Mouse (Mus musculus): ENCODE results near the gene Zfp82. TPM values are rescaled to one million over a fixed set of nuclear protein-coding genes. Genes with fewer than 3 reads are reported as not detected.

Gene Zfp82
- polyA plus RNA-seq, 1 experiment from 2014 or later = 10.1 TPM

- Histone ChIP-seq H3K27ac (no peak overlapping the region), H3K36me3 (peaks cover 9% of the 10 kb centered on the region; the same call in 1 of the 2 replicates)
- 85% methylated on average over 6 of the region's 6 CpGs for WGBS
Measured at GRCm38 (mm10) chr7:30008020-30008690, 64.5 kb downstream of the Zfp82 start.

GRCm38 (mm10) chr7:30007601-30008000, 65.1 kb downstream of the Zfp82 start:
- H3K36me3 ChIP-seq = peaks cover 12% of the 10 kb centered on the region
- H3K4me3 ChIP-seq = no peak overlapping the region
- H3K9me3 ChIP-seq (replicated peaks) = no peaks in the 10 kb centered on the region
- no peak for ATAC-seq (ENCODE audit: low FRiP score)
- H3K4me1 ChIP-seq = peaks cover 29% of the 10 kb centered on the region
- no peak overlapping the region for H3K27ac ChIP-seq
- WGBS = 86% methylated on average over 1 of the region's 1 CpGs
- H3K4me2 ChIP-seq (replicated peaks) = no peak overlapping the region
- H3K27me3 ChIP-seq = no peaks in the 10 kb centered on the region
- H3K9ac ChIP-seq = no peak overlapping the region

More at GRCm38 (mm10) chr7:30008020-30008690, 64.5 kb downstream of the Zfp82 start:
- Histone ChIP-seq H3K4me1 (peaks cover 31% of the 10 kb centered on the region), H3K4me3 (no peak overlapping the region), H3K27me3 (no peaks in the 10 kb centered on the region), H3K4me2 (replicated peaks) (no peak overlapping the region), H3K9me3 (replicated peaks) (no peaks in the 10 kb centered on the region), H3K9ac (no peak overlapping the region)
- no peak for ATAC-seq (ENCODE audit: low FRiP score)

Small RNAs within 50 kb of the gene (microRNA-seq; reads per million reads assigned to microRNA genes)
- not detected for gene Gm23368

Other genes with a start within 250 kb of the Zfp82 start
- 11.4 and 11.8 TPM in 2 replicates for gene Zfp940, start 219.2 kb downstream of the Zfp82 start, polyA plus RNA-seq (2016; fragmentation: Nextera tagmentation; extraction: Ambion mirVana)
- gene Zfp420, start 212.9 kb downstream of the Zfp82 start, polyA plus RNA-seq (2016; fragmentation: Nextera tagmentation; extraction: Ambion mirVana) = 12.7 and 14.6 TPM in 2 replicates
- gene Zfp27, start 166.3 kb downstream of the Zfp82 start, polyA plus RNA-seq (2016; fragmentation: Nextera tagmentation; extraction: Ambion mirVana) = 14.9 and 15.3 TPM in 2 replicates
- 7.0 and 8.5 TPM in 2 replicates for gene Zfp383, start 164.7 kb downstream of the Zfp82 start, polyA plus RNA-seq (2016; fragmentation: Nextera tagmentation; extraction: Ambion mirVana)
- 16.4 and 17.2 TPM in 2 replicates for gene Zfp74, start 118.8 kb downstream of the Zfp82 start, polyA plus RNA-seq (2016; fragmentation: Nextera tagmentation; extraction: Ambion mirVana)
- gene Zfp568, start 88.9 kb downstream of the Zfp82 start, polyA plus RNA-seq (2016; fragmentation: Nextera tagmentation; extraction: Ambion mirVana) = 13.2 and 14.9 TPM in 2 replicates
- 7.1 and 7.2 TPM in 2 replicates for gene Zfp14, start 21.5 kb downstream of the Zfp82 start, polyA plus RNA-seq (2016; fragmentation: Nextera tagmentation; extraction: Ambion mirVana)
- 0.80 and 0.82 TPM in 2 replicates for gene Gm26920, start 17.5 kb upstream of the Zfp82 start, polyA plus RNA-seq (2016; fragmentation: Nextera tagmentation; extraction: Ambion mirVana)
- 13.7 and 16.2 TPM in 2 replicates for gene Zfp566, start 17.6 kb upstream of the Zfp82 start, polyA plus RNA-seq (2016; fragmentation: Nextera tagmentation; extraction: Ambion mirVana)
- gene Zfp260, start 21.9 kb upstream of the Zfp82 start, polyA plus RNA-seq (2016; fragmentation: Nextera tagmentation; extraction: Ambion mirVana) = 121 and 126 TPM in 2 replicates
- gene Zfp382, start 49.0 kb upstream of the Zfp82 start, polyA plus RNA-seq (2016; fragmentation: Nextera tagmentation; extraction: Ambion mirVana) = 14.0 and 14.6 TPM in 2 replicates
- gene Zfp146, start 96.8 kb upstream of the Zfp82 start, polyA plus RNA-seq (2016; fragmentation: Nextera tagmentation; extraction: Ambion mirVana) = 17.6 and 20.2 TPM in 2 replicates
- gene Cox7a1, start 111.2 kb upstream of the Zfp82 start, polyA plus RNA-seq (2016; fragmentation: Nextera tagmentation; extraction: Ambion mirVana) = 3.5 and 3.6 TPM in 2 replicates
- 78.0 and 80.0 TPM in 2 replicates for gene Capns1, start 125.9 kb upstream of the Zfp82 start, polyA plus RNA-seq (2016; fragmentation: Nextera tagmentation; extraction: Ambion mirVana)
- 135 and 149 TPM in 2 replicates for gene Polr2i, start 159.0 kb upstream of the Zfp82 start, polyA plus RNA-seq (2016; fragmentation: Nextera tagmentation; extraction: Ambion mirVana)
- 272 and 275 TPM in 2 replicates for gene Tbcb, start 159.4 kb upstream of the Zfp82 start, polyA plus RNA-seq (2016; fragmentation: Nextera tagmentation; extraction: Ambion mirVana)
- not detected in 2 replicates for gene Ovol3, start 162.8 kb upstream of the Zfp82 start, polyA plus RNA-seq (2016; fragmentation: Nextera tagmentation; extraction: Ambion mirVana)
- 0.48 and 0.77 TPM in 2 replicates for gene Thap8, start 207.2 kb upstream of the Zfp82 start, polyA plus RNA-seq (2016; fragmentation: Nextera tagmentation; extraction: Ambion mirVana)
- 7.2 and 7.4 TPM in 2 replicates for gene Wdr62, start 207.5 kb upstream of the Zfp82 start, polyA plus RNA-seq (2016; fragmentation: Nextera tagmentation; extraction: Ambion mirVana)
- 74.8 and 88.1 TPM in 2 replicates for gene Clip3, start 218.8 kb upstream of the Zfp82 start, polyA plus RNA-seq (2016; fragmentation: Nextera tagmentation; extraction: Ambion mirVana)
- 87.1 and 93.5 TPM in 2 replicates for gene Alkbh6, start 235.8 kb upstream of the Zfp82 start, polyA plus RNA-seq (2016; fragmentation: Nextera tagmentation; extraction: Ambion mirVana)
- 36.9 and 39.2 TPM in 2 replicates for gene Syne4, start 241.9 kb upstream of the Zfp82 start, polyA plus RNA-seq (2016; fragmentation: Nextera tagmentation; extraction: Ambion mirVana)
- gene E130208F15Rik, start 248.8 kb upstream of the Zfp82 start, polyA plus RNA-seq (2016; fragmentation: Nextera tagmentation; extraction: Ambion mirVana) = 0.33 and 0.49 TPM in 2 replicates